Mouse (Mus musculus): ENCODE results near the gene Rp2.

Rp2 gene

GRCm38 (mm10) chrX:20425140-20425838 lies 61.0 kb downstream of the Rp2 start, which contains the start of gene Jade3:
Jade3 (plus strand) TSS chrX:20425688.
- DNase-seq (ENCODE audit: low read depth, low spot score): peak; percentile 43

GRCm38 (mm10) chrX:20425839-20426449 lies 61.7 kb downstream of the Rp2 start:
- no peak for DNase-seq (ENCODE audit: low read depth, low spot score)
